Mouse (Mus musculus) hematopoietic stem cell, adult 5-6 weeks (primary cell): ENCODE data around the gene Ncoa7. TPM values are rescaled to one million over a fixed set of nuclear protein-coding genes. Genes with fewer than 3 reads are reported as not detected.
"Not testable (repeated sequence)": the region's sequence is repeated elsewhere in the genome, so short reads cannot be mapped to it uniquely, and the experiment has no call there.

Experiments used
- ATAC-seq, 2 experiments: fragments of 125-278 bp in 1 of 2; replicated peaks in 1 of 2; 2 replicates each; pipeline ENCODE4 v1.8.0; 2016 to 2017; ENCODE audit warnings: inconsistent platforms in 2 of 2, mild to moderate bottlenecking in 2 of 2, moderate number of reproducible peaks in 2 of 2, low read depth in 1 of 2, moderate TSS enrichment in 1 of 2; ENCODE audit not compliant: low FRiP score in 2 of 2, poor library complexity in 2 of 2, severe bottlenecking in 2 of 2, insufficient read depth in 1 of 2, low TSS enrichment in 1 of 2
- total RNA-seq: library from RNA; stranded (forward); fragments of 172-1452, 232-1000 nt; gene quantifications from 2 replicates; pipeline ENCODE4 v1.2.3, GENCODE M21; 2017

Gene Ncoa7
- total RNA-seq, 1 experiment from 2014 or later = 48.2 TPM

GRCm38 (mm10) chr10:30796469-30797261 is 6.5 kb downstream of the Ncoa7 start:
- 0 out of 4 replicates have a peak, but pooled peaks have one; percentile 42 to 53 for ATAC-seq

GRCm38 (mm10) chr10:30791016-30791415 is 12.1 kb downstream of the Ncoa7 start:
- no peak for ATAC-seq

- no peak for ATAC-seq
Observed at GRCm38 (mm10) chr10:30789521-30789920, 13.6 kb downstream of the Ncoa7 start.

- ATAC-seq = no peak
Observed at GRCm38 (mm10) chr10:30788340-30788721, 14.8 kb downstream of the Ncoa7 start.

- peak; percentile 69 to 71; a peak in 3 of 4 replicates for ATAC-seq
Observed at GRCm38 (mm10) chr10:30787684-30788339, 15.3 kb downstream of the Ncoa7 start.

- ATAC-seq = peak in 1 of 2 experiments; percentile 32; a peak in 1 of 4 replicates
Observed at GRCm38 (mm10) chr10:30786103-30786754, 16.9 kb downstream of the Ncoa7 start.

DNA sequence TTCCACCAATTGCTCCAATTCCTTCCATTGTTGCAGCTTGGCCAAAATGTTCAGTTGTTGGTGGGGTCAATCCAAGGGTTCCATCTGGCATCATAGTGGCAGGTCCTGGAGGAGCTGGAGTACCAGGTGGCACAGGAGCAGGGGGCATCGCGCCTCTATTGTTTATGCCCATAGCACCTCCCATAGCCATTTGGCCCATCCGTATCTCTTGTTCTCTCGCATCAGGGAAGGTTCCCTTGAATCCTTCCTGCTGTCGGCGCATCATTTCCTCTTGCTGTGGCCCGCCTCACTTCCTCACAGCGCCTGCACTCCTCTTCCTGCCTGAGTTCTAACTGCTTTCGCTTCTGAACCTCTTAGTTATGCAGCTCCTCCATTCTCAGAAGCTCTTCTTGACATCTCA is 22.2 kb downstream of the Ncoa7 start:
- ATAC-seq = not testable (repeated sequence)

- ATAC-seq = peak; percentile 36 to 49; a peak in 3 of 4 replicates
Observed at GRCm38 (mm10) chr10:30778240-30778639, 24.9 kb downstream of the Ncoa7 start.

GRCm38 (mm10) chr10:30775987-30776386 is 27.1 kb downstream of the Ncoa7 start:
- ATAC-seq = no peak

DNA sequence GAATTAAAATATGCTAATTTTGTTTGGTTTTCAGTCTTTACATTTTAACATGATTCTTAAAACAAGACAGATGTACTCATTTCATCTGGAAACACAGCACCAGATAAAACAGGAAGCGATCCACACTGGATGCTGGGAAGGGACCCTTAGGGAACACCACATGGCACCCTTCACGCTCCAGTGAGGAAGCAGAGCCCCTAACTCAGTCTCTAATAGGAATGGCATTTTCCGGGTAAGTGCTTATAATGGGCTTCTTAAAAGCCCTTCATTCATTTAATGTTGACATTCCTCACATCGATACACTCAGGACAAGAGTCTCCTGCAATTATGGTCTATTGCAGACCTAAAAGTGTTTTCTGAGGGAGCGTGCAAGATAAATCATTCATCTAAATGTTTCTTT is 27.6 kb downstream of the Ncoa7 start:
- ATAC-seq = no peak

DNA sequence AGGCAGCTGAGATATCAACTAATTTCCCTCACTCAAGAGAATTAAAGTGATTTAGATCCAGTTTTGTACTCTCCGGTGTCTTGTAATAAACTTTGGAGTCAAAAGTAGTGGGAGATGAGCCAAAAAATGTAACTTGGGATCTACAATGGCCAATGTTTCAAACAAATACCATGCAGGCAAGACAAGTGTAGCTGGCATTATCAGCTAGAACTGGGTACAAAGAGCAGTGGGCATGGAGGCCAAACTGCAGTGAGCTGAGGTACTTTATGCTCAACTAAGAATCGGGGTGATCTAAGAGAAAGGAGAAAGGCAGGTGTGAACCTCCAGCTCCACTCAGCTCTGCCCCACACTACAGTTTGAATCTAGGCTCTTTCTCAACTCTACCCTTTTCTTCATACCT is 28.7 kb downstream of the Ncoa7 start:
- ATAC-seq = no peak

GRCm38 (mm10) chr10:30773181-30773580 is 29.9 kb downstream of the Ncoa7 start:
- no peak for ATAC-seq

DNA sequence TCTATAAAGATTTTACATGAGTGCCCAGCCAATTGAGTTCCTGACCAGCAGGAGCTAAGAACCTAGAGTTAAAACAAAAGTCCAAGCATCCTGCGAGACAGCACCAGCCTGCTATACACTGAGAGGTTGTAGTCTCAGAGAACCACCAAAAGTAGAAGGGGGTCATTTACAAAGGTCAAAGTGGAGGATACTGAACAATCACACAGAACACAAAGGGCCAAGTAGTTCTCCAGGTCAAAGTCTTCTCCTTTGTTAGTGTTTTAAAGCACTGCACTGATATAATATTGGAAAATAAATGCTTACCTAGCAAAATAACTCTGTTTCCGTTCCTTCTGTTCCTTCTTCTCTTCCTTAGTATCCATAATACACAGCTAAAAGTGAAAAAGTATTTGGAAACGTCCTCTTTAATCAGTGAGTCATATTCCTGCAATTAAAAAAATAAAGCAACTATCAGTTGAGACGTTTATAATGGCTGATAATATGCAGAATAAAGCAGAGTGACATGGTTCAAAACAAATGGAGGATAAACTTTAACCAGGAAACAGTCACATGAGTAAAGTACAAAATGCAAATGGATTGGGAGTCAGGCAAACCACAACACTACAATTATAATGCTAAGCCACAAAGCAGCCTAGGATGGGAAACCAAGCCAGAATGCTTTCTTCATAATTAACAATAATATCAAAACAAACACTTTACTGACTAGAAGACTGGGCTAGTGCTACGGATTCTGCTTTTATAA is 31.5 kb downstream of the Ncoa7 start:
- no peak for ATAC-seq

- ATAC-seq = no peak
Observed at GRCm38 (mm10) chr10:30768820-30769219, 34.3 kb downstream of the Ncoa7 start.

- no peak for ATAC-seq
Observed at GRCm38 (mm10) chr10:30768250-30768649, 34.9 kb downstream of the Ncoa7 start.

- peak; percentile 37 to 71; a peak in 1 of 4 replicates for ATAC-seq
Observed at GRCm38 (mm10) chr10:30763179-30763770, 39.9 kb downstream of the Ncoa7 start.

DNA sequence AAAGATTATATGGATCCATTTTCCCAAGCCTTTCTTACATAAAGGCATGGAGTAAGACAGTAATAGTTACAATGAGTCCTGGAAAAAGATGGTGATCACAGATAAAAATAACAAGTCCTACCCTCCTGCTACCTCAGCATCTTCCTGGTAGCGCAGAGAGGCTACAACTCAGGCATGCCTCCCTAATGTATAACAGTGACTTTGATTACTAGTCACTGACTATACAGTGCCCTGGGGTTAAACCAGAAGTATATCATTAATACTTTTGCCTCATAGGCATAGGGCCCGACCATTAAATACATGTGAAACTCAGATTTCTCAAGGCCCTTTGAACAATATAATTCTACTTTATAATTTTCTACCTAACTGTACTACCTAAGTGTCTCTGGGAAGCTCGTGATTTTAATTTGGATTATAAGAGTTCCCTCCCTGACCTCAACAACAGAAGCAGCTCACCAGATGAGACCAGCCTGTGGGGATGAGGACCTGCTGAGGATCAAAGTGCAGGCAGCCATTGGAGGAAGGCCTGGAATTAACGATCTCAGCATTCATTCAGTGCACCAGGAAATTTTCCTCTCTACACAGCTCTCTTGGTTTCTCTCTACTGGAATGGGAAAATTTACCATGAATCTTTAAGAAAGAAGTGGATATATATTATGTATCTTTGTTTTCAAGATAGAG is 40.7 kb downstream of the Ncoa7 start:
- no peak for ATAC-seq
